Mouse (Mus musculus) granulocyte monocyte progenitor cell, adult 5-6 weeks (primary cell): ENCODE data around the gene Gjc3. TPM values are rescaled to one million over a fixed set of nuclear protein-coding genes. Genes with fewer than 3 reads are reported as not detected.
"Not testable (repeated sequence)": the region's sequence is repeated elsewhere in the genome, so short reads cannot be mapped to it uniquely, and the experiment has no call there.

Experiments
- ATAC-seq: replicated peaks from 2 replicates; pipeline ENCODE4 v1.8.0; 2016; ENCODE audit warnings: mild to moderate bottlenecking, moderate TSS enrichment, inconsistent platforms; ENCODE audit not compliant: poor library complexity, severe bottlenecking
- total RNA-seq, 2 experiments: library from RNA; stranded (forward) in 1 of 2; stranded (reverse) in 1 of 2; fragments of 200-712, 200-1000 nt in 1 of 2; fragments of >200 nt in 1 of 2; fragmentation: Nextera tagmentation in 1 of 2; gene quantifications; 2 replicates each; pipeline ENCODE4 v1.2.3; 2014 to 2017

The Gjc3 gene
- total RNA-seq (2014; fragmentation: Nextera tagmentation) (not detected in 2 replicates), total RNA-seq (2017) (not detected in 2 replicates)

- no peak for ATAC-seq
Measured at GRCm38 (mm10) chr5:137962945-137963344, at the start of gene Gjc3. Gene Gjc3, minus strand, starts transcription at chr5:137963098.

GRCm38 (mm10) chr5:138012382-138012781, 49.5 kb upstream of the Gjc3 start:
- ATAC-seq, result no peak

GRCm38 (mm10) chr5:138009437-138009836, 46.5 kb upstream of the Gjc3 start:
- ATAC-seq, result no peak

GRCm38 (mm10) chr5:137986351-137986750, 23.5 kb upstream of the Gjc3 start:
- ATAC-seq, result no peak

GRCm38 (mm10) chr5:137981300-137981699, 18.4 kb upstream of the Gjc3 start, which contains the start of gene Azgp1:
Gene Azgp1, plus strand, starts transcription at chr5:137981520.
- no peak for ATAC-seq

- no peak for ATAC-seq
Measured at GRCm38 (mm10) chr5:137979081-137979480, 16.2 kb upstream of the Gjc3 start.

- ATAC-seq, result no peak
Measured at GRCm38 (mm10) chr5:137977291-137977690, 14.4 kb upstream of the Gjc3 start.

GRCm38 (mm10) chr5:137975434-137975833, 12.5 kb upstream of the Gjc3 start:
- no peak for ATAC-seq

GRCm38 (mm10) chr5:137974724-137975123, 11.8 kb upstream of the Gjc3 start:
- no peak for ATAC-seq

- no peak for ATAC-seq
Measured at GRCm38 (mm10) chr5:137973738-137974137, 10.8 kb upstream of the Gjc3 start.

GRCm38 (mm10) chr5:137973161-137973560, 10.3 kb upstream of the Gjc3 start:
- ATAC-seq, result no peak

- no peak for ATAC-seq
Measured at GRCm38 (mm10) chr5:137966492-137966891, 3.6 kb upstream of the Gjc3 start.

- no peak for ATAC-seq
Measured at GRCm38 (mm10) chr5:137956404-137956803, 6.5 kb downstream of the Gjc3 start.

GRCm38 (mm10) chr5:137951218-137951617, 11.7 kb downstream of the Gjc3 start:
- no peak for ATAC-seq

- no peak for ATAC-seq
Measured at GRCm38 (mm10) chr5:137947303-137947702, 15.6 kb downstream of the Gjc3 start.

- no peak for ATAC-seq
Measured at GRCm38 (mm10) chr5:137943133-137943532, 19.8 kb downstream of the Gjc3 start.

GRCm38 (mm10) chr5:137940948-137941347, 21.9 kb downstream of the Gjc3 start:
- no peak for ATAC-seq

- no peak for ATAC-seq
Measured at GRCm38 (mm10) chr5:137937238-137937637, 25.7 kb downstream of the Gjc3 start.

GRCm38 (mm10) chr5:137936486-137936885, 26.4 kb downstream of the Gjc3 start:
- ATAC-seq, result no peak

GRCm38 (mm10) chr5:137933934-137934333, 29.0 kb downstream of the Gjc3 start:
- not testable (repeated sequence) for ATAC-seq

GRCm38 (mm10) chr5:137928439-137928838, 34.5 kb downstream of the Gjc3 start:
- no peak for ATAC-seq

GRCm38 (mm10) chr5:137922171-137922570, 40.7 kb downstream of the Gjc3 start:
- no peak for ATAC-seq

GRCm38 (mm10) chr5:137921532-137921931, 41.4 kb downstream of the Gjc3 start, which contains the start of gene Cyp3a13:
Gene Cyp3a13, minus strand, starts transcription at chr5:137921619.
- no peak for ATAC-seq
